Mouse (Mus musculus) intestine, postnatal 0 days (tissue): ENCODE measurements around the gene Kiss1. TPM values are rescaled to one million over a fixed set of nuclear protein-coding genes. Genes with fewer than 3 reads are reported as not detected.

Source experiments
- ATAC-seq: fragments of 200-750 bp; cut with Nextera tagmentation; 2 replicates; pipeline ENCODE4 v1.8.0; 2017; ENCODE audit warnings: mild to moderate bottlenecking, moderate TSS enrichment, moderate library complexity
- H3K27ac ChIP-seq: fragments of 300-500 bp; sonication (generic); 2 replicates; pipeline ENCODE4 v1.5.1; 2014; ENCODE audit warnings: mild to moderate bottlenecking, low read depth, low read length, moderate library complexity
- H3K27me3 ChIP-seq: fragments of 300-500 bp; sonication (generic); replicated peaks from 2 replicates; pipeline ENCODE4 v1.6.1; 2014; ENCODE audit warnings: low read length, mixed read lengths; ENCODE audit not compliant: control insufficient read depth, insufficient read depth
- H3K36me3 ChIP-seq: fragments of 300-500 bp; sonication (generic); 2 replicates; pipeline ENCODE4 v1.6.1; 2014; ENCODE audit warnings: mild to moderate bottlenecking, moderate library complexity; ENCODE audit not compliant: control insufficient read depth, insufficient read depth
- H3K4me1 ChIP-seq: fragments of 300-500 bp; sonication (generic); replicated peaks from 2 replicates; pipeline ENCODE4 v1.6.1; 2014; ENCODE audit warnings: antibody characterized with exemption, low read length, mixed read lengths; ENCODE audit not compliant: control insufficient read depth, insufficient read depth
- H3K4me2 ChIP-seq: fragments of 300-500 bp; sonication (generic); replicated peaks from 2 replicates; pipeline ENCODE4 v1.6.1; 2014; ENCODE audit warnings: low read depth, mild to moderate bottlenecking, moderate library complexity
- H3K4me3 ChIP-seq: fragments of 300-500 bp; sonication (generic); 2 replicates; pipeline ENCODE4 v1.5.1; 2014; ENCODE audit warnings: low read depth, low read length
- H3K9ac ChIP-seq: fragments of 300-500 bp; sonication (generic); 2 replicates; pipeline ENCODE4 v1.6.1; 2014; ENCODE audit warnings: mild to moderate bottlenecking, low read depth, low read length
- H3K9me3 ChIP-seq: fragments of 300-500 bp; sonication (generic); 2 replicates; pipeline ENCODE4 v1.6.1; 2016; ENCODE audit warnings: mixed run types; ENCODE audit not compliant: control insufficient read depth
- CTCF ChIP-seq: sonication (generic); IDR thresholded peaks from 2 replicates; pipeline ENCODE4 v1.5.1; 2016; ENCODE audit warnings: low read depth, mild to moderate bottlenecking, control low read depth, antibody characterized with exemption, moderate library complexity
- WGBS: fragments of 180-500 bp; shearing (Covaris S2); extraction: QIAGEN DNeasy Blood & Tissue Kit; methylation state at CpG from one replicate; pipeline ENCODE4 v1.1.7; 2014; 5-methylcytosine and 5-hydroxymethylcytosine counted together
- polyA plus RNA-seq: library from polyadenylated mRNA; unstranded; fragments of >200 nt; fragmentation: Nextera tagmentation; extraction: Ambion mirVana; gene quantifications from 2 replicates; pipeline ENCODE4 v1.2.1, GENCODE M21; 2015

The Kiss1 gene
- polyA plus RNA-seq, 1 experiment from 2014 or later, result not detected

DNA sequence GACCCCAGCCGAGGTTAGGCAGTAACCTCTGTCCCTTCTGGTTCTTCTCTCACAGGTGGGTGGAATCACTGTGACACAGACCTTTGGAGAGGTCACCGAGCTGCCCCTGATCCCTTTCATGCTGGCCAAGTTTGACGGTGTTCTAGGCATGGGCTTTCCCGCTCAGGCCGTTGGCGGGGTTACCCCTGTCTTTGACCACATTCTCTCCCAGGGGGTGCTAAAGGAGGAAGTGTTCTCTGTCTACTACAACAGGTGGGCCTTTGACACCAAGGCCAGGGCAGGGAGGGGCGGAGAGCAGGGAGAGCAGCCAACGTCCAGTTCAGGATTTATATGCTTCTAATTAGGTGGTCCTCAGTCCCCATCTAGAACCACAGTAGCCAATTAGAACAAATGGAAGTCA lies 34.7 kb downstream of the Kiss1 start:
- Histone ChIP-seq H3K4me1 (no peaks in the 10 kb centered on the region), H3K9me3 (no peaks in the 10 kb centered on the region), H3K4me2 (no peak overlapping the region), H3K36me3 (no peaks in the 10 kb centered on the region), H3K27me3 (no peaks in the 10 kb centered on the region), H3K27ac (no peak overlapping the region), H3K9ac (no peak overlapping the region), H3K4me3 (no peak overlapping the region)
- ATAC-seq, result no peak
- 59% methylated on average over 8 of the region's 8 CpGs for WGBS
- TF ChIP-seq CTCF, result no peak

DNA sequence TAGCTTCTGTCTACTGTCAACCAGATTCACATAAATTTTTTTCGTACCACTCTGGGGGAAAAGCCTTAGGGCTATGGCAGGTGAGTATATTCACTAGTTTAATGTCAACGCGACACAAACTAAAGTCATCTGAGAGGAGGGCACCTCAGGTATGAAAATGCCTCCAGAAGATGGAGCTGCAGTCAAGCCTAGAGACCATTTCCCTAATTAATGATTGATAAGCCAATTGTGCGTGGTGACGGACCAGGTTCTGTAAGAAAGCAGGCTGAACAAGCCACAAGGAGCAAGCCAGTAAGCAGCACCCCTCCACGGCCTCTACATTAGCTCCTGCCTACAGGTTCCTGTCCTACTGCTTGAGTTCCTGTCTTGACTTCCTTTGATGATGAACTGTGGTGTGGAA lies 39.3 kb downstream of the Kiss1 start:
- no peaks in the 10 kb centered on the region for H3K36me3 ChIP-seq
- H3K4me3 ChIP-seq, result no peak overlapping the region
- H3K4me2 ChIP-seq, result no peak overlapping the region
- WGBS, result 90% methylated on average over 6 of the region's 6 CpGs
- no peak for ATAC-seq
- H3K4me1 ChIP-seq, result no peaks in the 10 kb centered on the region; the same call in 1 of the 2 replicates
- TF ChIP-seq CTCF, result peak; percentile 32
- no peaks in the 10 kb centered on the region for H3K9me3 ChIP-seq
- H3K27ac ChIP-seq, result no peak overlapping the region
- peaks cover 7% of the 10 kb centered on the region; the same call in 1 of the 2 replicates for H3K27me3 ChIP-seq
- H3K9ac ChIP-seq, result no peak overlapping the region

DNA sequence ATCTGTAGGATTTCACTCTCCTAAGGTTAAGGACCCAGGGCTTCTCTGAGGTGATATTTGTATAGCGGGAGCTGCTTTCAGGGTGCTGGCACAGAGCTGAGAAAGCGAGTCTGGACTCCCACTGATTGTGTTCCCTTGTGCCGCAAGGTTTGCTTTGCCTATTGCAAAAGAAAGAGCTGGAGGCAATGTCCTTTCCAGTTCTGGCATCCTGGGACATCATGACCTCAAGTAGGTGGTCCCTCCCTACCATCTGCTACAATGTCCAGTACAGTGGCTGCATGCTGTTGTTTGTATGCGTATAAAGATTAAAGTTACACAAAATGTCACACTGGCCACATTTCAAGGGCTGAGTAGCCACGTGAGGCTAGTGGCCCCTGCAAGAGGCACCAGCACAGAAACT lies 40.4 kb downstream of the Kiss1 start:
- 93% methylated on average over 5 of the region's 5 CpGs for WGBS
- no peaks in the 10 kb centered on the region; the same call in 1 of the 2 replicates for H3K4me1 ChIP-seq
- H3K36me3 ChIP-seq, result no peaks in the 10 kb centered on the region
- no peak for TF ChIP-seq CTCF
- H3K27me3 ChIP-seq, result peaks cover 7% of the 10 kb centered on the region; the same call in 1 of the 2 replicates
- H3K27ac ChIP-seq, result no peak overlapping the region
- H3K4me3 ChIP-seq, result no peak overlapping the region
- no peak overlapping the region for H3K4me2 ChIP-seq
- no peaks in the 10 kb centered on the region for H3K9me3 ChIP-seq
- no peak overlapping the region for H3K9ac ChIP-seq
- ATAC-seq, result no peak

DNA sequence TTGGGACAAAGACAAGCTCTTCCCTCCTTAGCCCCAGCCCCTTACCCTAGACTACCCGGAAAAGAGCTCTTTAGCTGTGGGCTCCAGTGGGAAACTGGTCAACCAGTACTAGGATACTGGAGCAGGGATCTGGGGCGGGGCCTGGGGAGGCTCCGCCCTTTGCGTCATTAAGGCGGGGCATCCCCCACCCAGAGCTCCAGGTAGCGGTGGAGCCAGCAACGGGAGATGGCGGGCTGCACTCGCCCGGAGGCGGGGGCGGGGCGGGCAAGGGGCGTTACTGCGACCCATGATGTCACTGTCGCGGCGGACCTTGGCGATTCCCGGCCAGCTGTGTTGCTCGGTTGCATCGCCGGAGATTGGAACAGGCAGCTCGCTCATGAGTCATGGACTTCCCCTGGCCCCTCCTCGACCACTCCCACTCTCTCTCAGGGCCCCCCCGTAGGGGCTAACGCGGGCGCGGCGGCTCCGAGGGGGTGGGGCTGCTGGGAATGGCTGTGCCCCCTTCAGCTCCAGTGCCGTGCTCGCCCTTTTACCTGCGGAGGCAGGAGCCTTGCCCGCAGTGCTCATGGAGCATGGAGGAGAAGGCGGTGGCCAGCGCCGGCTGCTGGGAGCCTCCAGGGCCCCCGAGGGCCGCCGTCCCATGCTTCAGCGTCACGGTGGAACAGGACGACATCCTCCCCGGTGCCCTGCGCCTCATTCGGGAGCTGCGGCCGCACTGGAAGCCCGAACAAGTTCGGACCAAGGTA lies 41.8 kb downstream of the Kiss1 start, which contains the start of gene Etnk2:
Etnk2 (plus strand) TSS at position 297 of the 746 bp plus-strand sequence.
- peak; percentile 76 for ATAC-seq
- Histone ChIP-seq H3K4me3 (peak within 1 kb of the TSS; percentile 63), H3K4me2 (peak within 1 kb of the TSS; percentile 99), H3K27me3 (peaks cover 7% of the 10 kb centered on the region; the same call in 1 of the 2 replicates), H3K9ac (peak within 1 kb of the TSS; percentile 63), H3K4me1 (peaks cover 4% of the 10 kb centered on the region; the same call in 1 of the 2 replicates), H3K9me3 (no peaks in the 10 kb centered on the region), H3K36me3 (no peaks in the 10 kb centered on the region), H3K27ac (peak within 1 kb of the TSS; percentile 66)
- TF ChIP-seq CTCF, result no peak
- under 1% methylated on average over 52 of the region's 52 CpGs for WGBS

DNA sequence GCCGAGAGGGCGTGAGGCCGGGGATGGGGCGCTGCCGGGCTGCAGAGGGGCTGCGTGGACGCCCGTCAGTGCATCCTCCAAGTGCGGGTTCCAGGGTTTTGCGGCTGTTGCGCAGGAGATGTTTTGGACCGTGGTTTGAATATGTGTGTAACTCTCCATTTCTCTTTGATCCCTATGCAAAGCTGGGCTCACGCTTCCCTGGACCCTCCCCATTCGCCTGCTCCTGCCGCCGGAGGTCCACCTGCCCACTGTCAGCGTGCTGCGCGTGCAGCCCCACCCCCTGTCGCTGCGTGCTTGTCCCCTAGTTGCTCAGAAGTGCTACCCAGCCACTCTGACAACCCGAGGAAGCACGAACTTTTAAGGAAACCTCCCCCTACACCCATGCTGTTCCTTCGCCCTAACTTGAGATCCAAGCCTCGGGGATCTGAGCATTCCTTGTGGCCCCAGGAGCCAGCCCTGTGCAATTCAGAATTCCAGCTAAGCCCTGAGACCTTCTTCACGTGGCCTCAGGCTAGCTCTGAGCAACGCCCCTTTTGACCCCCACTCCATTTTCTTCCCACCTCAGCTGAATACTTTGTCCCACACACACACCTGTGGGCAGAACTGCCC lies 42.5 kb downstream of the Kiss1 start:
- peak overlapping the region; percentile 57; the same call in 1 of the 2 replicates for H3K27ac ChIP-seq
- no peak for ATAC-seq
- peak overlapping the region; percentile 63 for H3K4me3 ChIP-seq
- peaks cover 4% of the 10 kb centered on the region; the same call in 1 of the 2 replicates for H3K4me1 ChIP-seq
- peaks cover 7% of the 10 kb centered on the region; the same call in 1 of the 2 replicates for H3K27me3 ChIP-seq
- H3K9ac ChIP-seq, result peak overlapping the region; percentile 63
- H3K36me3 ChIP-seq, result no peaks in the 10 kb centered on the region
- no peaks in the 10 kb centered on the region for H3K9me3 ChIP-seq
- WGBS, result 7% methylated on average over 27 of the region's 27 CpGs
- peak overlapping the region; percentile 99 for H3K4me2 ChIP-seq
- TF ChIP-seq CTCF, result no peak

DNA sequence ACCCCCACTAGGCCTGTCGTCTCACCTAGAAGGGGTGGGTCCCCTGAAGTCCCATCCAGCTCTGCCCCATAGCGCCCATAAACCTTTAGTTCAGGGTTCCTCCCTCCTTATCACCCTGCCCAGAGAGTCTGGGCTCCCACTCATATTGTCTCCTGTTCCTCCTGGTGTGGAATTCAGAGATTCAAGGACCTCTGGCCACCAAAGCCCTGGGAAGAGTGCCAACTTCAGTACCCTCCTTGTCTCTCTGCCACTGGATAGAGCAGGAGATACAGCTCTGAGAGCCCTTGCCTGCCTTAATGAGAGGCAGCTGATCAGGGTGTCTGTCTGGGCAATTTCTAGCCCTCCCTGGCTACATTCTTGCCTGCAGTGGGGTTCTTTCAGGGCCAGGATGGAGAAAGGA lies 43.2 kb downstream of the Kiss1 start:
- Histone ChIP-seq H3K9ac (no peak overlapping the region), H3K27ac (no peak overlapping the region), H3K9me3 (no peaks in the 10 kb centered on the region), H3K4me2 (no peak overlapping the region), H3K36me3 (no peaks in the 10 kb centered on the region), H3K4me3 (no peak overlapping the region), H3K27me3 (peaks cover 7% of the 10 kb centered on the region; the same call in 1 of the 2 replicates), H3K4me1 (peaks cover 4% of the 10 kb centered on the region; the same call in 1 of the 2 replicates)
- TF ChIP-seq CTCF, result no peak
- WGBS, result 61% methylated on average over 2 of the region's 2 CpGs
- ATAC-seq, result no peak
